Mouse (Mus musculus) heart, postnatal 4 days (tissue): ENCODE data around the gene Bglap2. TPM values are rescaled to one million over a fixed set of nuclear protein-coding genes. Genes with fewer than 3 reads are reported as not detected.
A peak's percentile ranks its signal among the peaks of the same experiment; 100 is the strongest.
"Not testable (repeated sequence)": the region's sequence is repeated elsewhere in the genome, so short reads cannot be mapped to it uniquely, and the experiment has no call there.

Experiments
- DNase-seq: peaks from one replicate; pipeline ENCODE4 v3.0.0; 2021
- total RNA-seq, 2 experiments: library from RNA; stranded (reverse); gene quantifications; 2 replicates each; pipeline ENCODE4 v1.2.3; 2021

Bglap2 gene
- not detected for total RNA-seq

- not testable (repeated sequence) for DNase-seq
Measured at GRCm38 (mm10) chr3:88378599-88378998, at the start of gene Bglap2. TSS of gene Bglap2 (minus strand) at chr3:88378699.

DNA sequence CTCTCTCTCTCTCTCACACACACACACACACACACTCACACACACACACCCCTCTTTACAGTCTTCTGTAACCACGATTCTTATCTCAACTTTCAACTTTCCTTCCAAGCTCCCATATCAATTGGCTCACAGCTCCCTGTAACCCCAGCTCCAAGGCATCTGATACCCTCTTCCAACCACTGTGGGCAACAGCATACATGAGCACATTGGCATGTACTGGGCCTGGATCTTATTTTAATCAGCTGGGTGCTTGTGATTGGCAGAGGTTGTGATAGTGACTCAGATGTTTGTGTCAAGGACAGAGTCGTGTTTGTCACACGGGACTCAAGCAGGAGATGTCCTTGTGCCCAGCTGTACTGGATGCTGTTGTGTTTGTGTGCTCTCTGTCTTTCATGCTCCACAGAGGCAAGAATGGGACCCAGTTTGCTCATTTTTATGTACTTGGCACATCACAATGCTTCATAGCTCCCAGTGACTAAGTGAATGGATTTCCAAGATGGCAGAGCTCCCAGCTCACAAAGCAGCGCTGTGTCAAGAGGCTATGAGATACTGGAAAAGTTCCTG, 48.9 kb upstream of the Bglap2 start:
- DNase-seq, result no peak

GRCm38 (mm10) chr3:88425708-88426420, 47.4 kb upstream of the Bglap2 start:
- no peak for DNase-seq

DNA sequence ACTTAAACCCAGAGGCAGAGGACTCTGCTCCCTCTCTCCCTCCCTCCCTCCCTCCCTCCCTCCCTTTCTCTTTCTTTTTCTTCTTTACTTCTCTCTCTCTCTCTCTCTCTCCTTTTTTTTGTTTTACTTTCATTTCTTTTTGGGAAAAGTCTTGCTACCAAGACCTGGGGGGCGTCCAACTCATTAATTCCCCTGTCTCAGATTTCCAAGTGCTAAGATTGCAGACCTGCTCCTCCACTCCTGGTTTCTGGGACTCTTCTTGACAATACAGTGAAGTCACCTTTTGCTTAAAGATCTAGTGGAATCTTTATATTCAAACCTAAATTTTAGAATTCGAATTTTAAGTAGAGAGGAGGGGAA, 46.8 kb upstream of the Bglap2 start:
- no peak for DNase-seq

DNA sequence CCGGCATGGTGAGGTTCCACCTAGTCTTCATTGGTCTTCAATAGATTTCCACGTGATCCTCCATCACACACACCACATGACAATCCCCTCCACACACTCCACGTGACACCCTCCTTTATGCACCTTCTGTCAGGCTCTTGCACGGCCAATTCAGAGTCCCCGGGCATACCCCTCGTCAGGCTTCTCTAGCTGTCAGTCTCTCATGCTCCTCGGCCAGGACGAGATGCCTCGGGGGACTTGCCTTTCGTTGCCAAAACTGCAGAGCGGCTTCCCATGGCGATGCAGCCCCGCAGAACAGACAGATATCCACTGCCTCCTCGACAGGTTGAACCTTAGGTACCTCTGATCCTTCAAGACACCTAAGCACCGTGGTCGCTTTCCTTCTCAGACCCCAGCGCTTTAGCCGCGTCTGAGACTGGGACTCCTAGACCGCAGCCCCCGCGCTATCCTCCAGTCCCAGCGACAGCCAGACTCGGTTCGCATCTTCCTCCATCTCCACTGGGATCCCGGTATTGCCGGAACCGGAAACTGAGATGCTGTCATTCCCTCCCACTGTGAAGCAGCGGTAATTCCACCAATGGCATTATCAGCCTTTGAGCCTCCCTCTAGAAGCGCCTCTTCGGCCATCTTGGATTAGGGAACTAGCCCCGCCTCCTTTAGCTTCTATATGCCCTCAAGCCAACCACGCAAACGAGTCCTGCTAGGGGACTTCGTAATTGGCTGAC, 46.3 kb upstream of the Bglap2 start, which contains the start of gene Slc25a44:
Slc25a44 (minus strand) TSS at position 535 of the 725 bp plus-strand sequence.
- DNase-seq, result peak; percentile 96

DNA sequence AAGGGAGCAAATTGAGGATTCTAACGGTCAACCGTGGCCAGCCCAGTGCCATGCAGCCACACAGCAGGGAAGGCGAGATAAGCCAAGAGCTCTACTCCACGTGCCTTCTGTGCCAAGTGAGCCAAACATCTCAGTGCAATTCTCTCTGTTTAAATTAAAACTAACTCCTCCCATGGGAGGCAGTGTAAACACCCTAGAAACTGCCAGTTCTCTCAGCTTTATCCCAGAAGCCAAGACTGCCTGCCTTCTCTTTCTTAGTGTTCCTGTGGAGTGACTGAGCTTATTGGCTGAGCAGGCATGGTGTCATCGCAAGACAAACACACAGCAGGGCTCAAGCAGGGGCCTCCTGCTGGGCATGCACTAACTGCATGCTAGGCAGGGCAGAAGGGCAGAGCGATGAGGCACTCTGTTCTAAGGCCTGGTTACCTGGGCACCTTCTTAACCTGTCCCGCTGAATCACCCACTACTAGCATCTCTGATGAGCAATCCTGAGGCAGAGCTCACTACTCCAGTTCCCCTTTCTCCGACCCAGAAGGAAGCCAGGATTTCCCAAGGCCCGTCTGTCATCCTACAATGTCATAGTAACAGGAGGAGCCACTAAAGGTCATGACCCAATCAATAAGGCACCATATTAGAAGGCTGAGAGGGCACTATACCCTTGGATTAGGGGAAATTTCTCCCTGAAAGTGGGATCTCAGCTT, 43.7 kb upstream of the Bglap2 start:
- DNase-seq, result no peak

- no peak for DNase-seq
Measured at GRCm38 (mm10) chr3:88420771-88421170, 42.3 kb upstream of the Bglap2 start.

DNA sequence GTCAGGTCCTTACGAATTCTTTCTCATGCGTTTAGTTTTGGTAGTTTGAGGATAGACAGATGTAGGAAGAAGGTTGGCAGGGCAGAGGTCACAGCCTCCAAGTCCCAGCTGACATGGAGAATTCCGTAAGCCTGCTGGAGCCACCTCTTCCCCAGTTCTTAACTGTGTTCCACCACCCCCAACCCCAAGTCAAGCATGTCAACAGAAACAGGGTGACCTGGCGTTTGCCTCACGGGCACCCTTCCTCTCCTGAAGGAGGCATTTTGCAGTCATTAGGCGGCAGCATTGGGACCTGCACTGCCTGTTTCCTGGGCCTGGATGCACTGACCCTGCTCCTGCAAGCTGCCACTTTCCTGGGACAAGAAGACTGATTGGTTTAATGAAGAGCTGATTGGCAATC, 39.5 kb upstream of the Bglap2 start:
- no peak for DNase-seq

DNA sequence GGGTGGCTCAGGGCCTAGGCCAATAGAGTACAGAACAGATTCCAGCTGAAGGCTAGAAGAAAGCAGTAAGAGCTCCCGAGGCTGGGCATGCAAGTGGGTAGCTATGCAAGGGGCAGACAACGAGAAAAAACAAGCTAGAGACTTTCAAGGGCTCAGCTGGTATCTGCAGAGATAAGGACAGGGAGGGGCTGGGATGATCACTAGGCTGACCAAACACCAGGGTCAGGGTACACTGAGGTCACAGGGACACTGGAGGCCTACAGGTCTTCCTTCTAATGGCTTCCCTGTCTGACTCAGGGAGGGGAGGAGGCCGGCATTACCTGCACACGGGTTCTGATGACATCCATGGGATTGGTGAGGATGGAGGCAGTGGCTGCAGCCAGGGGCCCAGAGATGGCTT, 37.2 kb upstream of the Bglap2 start:
- DNase-seq, result no peak

DNA sequence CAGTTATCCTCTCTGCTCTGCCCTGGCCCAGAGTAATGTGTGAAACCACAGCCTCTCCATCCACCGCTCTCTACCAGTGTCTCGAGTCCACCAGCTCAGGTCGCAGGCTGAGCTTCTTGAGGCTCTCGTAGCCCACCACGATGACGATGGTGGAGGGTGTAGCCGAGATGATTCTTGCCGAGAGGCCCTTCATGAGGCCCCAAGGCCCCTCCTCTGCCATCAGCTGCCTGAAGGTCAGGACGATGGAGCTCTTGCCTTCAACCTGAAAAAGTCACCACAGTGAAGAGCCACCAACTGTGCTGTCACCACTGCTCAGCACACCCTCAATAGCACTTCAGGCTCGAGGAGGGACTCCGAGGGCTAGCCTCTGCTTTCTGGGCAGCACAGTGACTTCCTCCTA, 34.1 kb upstream of the Bglap2 start:
- DNase-seq, result no peak

DNA sequence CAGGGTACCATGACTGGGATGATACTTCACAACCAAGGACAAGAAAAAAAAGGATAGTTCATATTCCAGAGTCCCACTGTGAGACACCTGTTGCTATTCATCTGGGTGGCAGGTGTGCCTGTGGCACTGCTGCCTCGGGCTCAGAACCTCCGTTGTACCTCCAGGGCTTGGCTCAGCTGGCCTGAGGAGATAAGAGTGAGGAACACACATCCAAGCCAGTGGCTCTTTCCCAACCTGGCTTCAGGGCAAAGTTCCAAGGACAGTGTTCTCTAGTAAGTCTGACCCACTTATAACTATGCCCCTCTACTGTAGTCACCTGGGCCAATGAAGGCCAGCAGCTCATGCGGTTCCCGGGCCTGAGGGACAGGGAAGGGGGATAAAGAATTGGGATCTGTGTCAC, 33.2 kb upstream of the Bglap2 start:
- DNase-seq, result no peak

GRCm38 (mm10) chr3:88410645-88411031, 32.1 kb upstream of the Bglap2 start:
- DNase-seq, result peak; percentile 37

GRCm38 (mm10) chr3:88409741-88410644, 31.5 kb upstream of the Bglap2 start, which contains the start of gene Pmf1:
TSS of gene Pmf1 (minus strand) at chr3:88410331.
- peak; percentile 94 for DNase-seq

GRCm38 (mm10) chr3:88408953-88409352, 30.5 kb upstream of the Bglap2 start:
- no peak for DNase-seq

- no peak for DNase-seq
Measured at GRCm38 (mm10) chr3:88407529-88407928, 29.0 kb upstream of the Bglap2 start.

DNA sequence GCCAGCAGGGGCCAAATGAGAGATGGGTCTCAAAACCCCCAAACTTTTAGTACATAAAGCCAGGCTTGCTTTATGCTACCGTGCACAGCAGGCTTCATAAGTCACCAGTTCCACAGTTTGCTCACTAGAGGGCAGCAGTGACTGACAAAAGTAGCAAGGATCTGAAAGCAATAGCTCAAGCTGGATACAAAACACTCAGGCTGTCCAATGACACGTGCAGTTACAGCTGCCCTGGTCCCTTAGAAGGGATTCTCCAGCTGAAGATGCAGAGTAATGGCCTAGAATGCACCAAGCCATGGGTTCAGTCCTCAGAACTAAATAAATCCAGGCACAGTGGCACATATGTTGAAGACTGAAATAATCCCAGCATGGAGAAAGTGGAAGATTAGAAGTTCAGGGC, 28.6 kb upstream of the Bglap2 start:
- DNase-seq, result peak; percentile 71

- no peak for DNase-seq
Measured at GRCm38 (mm10) chr3:88403522-88404230, 25.2 kb upstream of the Bglap2 start.

GRCm38 (mm10) chr3:88398666-88399065, 20.2 kb upstream of the Bglap2 start:
- DNase-seq, result no peak

DNA sequence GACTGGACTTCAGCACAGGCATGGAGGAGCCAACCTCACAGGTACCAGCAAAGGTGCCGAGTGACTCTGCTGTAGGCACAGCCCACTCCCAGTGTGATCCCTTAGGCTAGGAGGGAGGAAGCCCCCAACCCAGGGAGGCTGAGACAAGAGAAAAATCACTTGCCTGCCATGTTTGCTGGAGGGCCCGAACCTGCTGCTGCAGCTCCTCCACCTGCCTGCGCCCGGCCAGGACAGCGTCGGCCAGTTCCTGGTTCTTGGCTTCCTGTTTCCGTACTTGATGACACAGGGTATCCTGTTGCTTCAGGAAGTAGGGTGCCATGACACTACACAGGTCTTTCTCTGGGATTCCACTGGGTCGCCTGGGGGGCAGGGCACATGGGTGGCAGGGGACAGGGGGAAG, 17.2 kb upstream of the Bglap2 start:
- DNase-seq, result no peak

DNA sequence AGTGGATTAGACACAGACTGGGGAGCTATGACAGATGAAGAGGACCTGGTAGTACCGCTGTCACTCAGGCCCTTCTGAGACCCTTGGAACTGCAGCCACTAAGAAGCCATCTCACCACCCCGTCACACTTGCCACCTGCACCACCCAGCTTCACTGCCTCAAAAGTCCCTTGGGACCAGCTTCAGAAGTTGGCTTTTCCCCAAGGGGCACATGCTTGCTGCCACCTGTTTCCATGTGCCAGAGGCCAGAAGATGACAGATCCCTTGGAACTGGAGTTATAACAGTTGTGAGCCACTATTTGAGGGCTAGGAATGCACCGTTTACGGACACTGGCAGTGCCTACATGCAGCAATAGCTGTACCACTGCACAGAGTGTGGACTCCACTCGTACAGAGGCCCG, 16.8 kb upstream of the Bglap2 start:
- no peak for DNase-seq

DNA sequence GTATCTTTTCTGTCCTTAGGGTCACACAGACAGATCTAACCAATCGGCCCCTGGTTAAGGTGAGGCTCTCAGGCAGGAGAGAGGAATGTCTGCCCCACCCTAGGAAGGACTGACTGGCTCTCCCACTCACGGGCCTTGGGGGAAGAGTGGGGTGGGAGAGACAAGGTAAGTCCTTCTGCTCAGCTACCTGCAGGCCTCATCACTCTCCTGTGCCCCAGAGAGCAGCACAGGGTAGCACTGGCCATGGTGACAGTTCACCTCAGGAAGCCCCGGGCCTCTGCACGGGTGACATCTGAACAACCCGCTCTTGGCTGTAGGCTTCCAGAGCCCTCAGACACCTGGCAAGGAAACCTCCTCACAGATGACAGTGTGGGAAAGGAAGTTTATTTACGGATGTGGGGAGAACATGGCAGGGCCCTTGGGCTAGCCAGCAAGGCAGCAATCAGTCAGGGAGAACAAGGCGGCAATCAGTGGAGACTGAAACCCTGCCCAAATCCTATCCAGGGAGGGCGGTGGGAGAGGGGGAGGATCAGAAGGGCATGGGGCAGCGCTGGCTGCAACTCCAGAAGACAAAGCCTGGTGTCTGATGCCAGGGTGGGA, 15.4 kb upstream of the Bglap2 start:
- DNase-seq, result no peak
